Mouse (Mus musculus) heart, adult 9 months (tissue): ENCODE data around the gene Bcl2l11.
"Not testable (repeated sequence)": the region's sequence is repeated elsewhere in the genome, so short reads cannot be mapped to it uniquely, and the experiment has no call there.

ENCODE experiments used
- DNase-seq, 2 experiments: peaks; one replicate each; pipeline ENCODE4 v3.0.0; 2022; ENCODE audit warnings: low spot score in 2 of 2

The Bcl2l11 gene

DNA sequence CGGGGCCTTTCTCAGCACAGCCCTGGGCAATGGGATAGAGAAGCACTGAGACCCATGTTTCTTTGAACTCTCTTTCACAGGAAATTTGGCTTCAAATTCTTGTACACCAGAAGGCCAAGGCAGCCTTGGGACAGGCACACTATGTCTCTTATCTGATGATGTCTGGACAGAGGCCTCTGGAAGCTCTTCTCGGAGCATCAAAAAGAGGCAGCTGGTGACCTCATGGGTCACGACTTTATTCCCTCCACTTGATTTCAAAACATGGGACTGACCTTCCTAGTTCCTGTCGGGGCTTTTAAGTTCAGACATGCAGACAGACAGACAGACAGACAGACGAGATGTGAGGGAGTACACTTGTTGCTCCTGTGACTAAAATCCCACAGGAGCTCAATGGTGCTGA lies 48.3 kb downstream of the Bcl2l11 start:
- DNase-seq: no peak

- no peak for DNase-seq
Observed at GRCm38 (mm10) chr2:128174604-128175342, 48.9 kb downstream of the Bcl2l11 start.

DNA sequence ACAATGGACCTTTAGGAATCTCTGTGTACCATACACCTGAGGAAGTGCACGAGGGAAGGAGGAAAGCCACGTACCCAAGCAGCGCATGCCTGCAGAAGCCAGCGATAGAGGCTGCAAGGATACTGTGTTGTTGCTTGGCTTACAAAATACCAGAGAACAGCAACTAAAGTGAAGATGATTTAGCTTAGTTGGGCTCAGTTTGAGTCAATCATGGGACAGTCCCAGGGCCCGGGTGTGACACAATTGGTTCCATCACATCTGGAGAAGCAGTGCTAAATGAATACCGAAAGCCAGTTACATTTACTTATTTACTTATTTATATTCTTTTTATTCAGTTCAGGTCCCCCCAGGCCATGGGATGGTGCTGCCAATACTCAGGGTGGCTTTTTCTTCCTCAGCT lies 49.8 kb downstream of the Bcl2l11 start:
- DNase-seq: no peak

DNA sequence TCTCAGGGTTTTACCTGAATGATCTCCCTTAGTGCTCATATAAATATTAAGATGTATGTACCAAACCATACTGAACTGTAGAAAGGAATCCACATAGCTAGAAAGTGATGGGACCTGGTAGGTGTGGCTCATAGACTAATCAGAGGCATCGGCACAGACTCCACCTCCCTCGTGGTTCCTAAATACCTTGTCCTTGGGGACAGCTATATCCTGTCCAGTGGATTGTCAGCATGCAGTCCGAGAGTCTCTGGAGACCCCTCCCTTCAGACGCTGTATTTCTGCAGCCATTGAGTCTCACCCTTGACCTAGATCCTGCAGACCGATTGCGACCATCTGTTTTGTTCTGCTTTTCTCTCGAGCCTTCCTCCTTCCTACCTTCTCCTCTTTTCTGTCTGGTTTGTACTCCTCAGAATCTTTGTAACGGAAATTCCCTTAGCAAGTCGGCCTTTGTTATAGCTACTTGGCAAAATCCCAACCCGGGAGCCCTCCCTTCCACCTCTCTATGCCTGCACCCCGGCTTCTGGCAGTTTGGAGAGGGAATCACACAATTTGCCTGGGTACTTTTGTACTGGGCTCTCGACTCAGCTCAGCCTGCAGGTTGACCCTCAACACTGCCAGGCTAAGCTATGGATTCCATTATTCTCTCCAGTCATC lies 50.7 kb downstream of the Bcl2l11 start:
- peak; percentile 30 to 47 for DNase-seq

- peak in 1 of 2 experiments; percentile 29 for DNase-seq
Observed at GRCm38 (mm10) chr2:128177241-128177661, 51.4 kb downstream of the Bcl2l11 start.

GRCm38 (mm10) chr2:128179126-128179807 lies 53.4 kb downstream of the Bcl2l11 start:
- DNase-seq: no peak

DNA sequence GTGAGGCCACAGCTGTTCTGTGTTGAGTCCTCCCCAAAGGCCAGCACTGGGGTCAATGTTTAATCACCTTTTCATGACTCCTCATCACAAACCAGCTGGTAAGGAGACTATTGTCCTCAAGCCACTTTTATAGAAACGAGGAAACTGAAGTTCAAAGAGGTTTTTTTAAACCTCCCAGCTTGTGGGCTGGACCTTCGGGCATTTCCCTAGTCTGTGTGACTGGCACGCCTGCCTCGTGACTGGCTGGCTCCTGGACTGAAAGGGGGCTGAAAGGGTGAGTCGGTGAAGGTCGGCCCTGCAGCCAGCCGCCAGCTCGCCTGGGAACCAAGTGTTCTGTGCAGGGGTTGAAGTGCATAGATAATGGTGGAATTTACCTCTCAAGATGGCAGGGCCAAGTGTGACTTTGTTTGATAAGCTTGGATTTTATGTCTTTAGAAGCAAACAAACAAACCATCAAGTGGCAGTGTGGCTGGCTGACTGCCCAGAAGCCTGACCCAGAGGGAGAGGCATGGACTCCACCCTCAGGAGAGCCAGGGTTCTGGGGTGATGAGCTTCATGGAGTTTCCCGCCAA lies 54.1 kb downstream of the Bcl2l11 start:
- DNase-seq: peak; percentile 79 to 80

DNA sequence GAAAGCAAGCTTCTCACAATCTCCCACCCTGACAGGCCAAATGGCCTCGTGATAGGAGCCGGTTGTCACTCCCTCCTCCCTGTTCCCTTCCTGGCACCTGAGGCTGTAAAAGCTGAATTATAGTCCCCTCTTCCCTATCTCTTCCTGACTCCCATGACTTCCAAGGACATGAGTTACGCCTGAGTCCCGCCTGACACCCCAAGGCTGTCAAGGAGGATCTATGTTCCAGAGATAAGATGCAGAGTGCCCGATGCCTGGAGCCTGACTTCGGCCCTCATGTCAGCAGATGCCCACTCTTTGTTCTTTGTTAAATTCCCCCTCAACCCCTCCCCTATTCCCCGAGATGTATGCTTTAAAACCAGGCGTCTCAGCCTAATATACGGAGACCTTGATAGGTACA lies 56.3 kb downstream of the Bcl2l11 start:
- not testable (repeated sequence) for DNase-seq

GRCm38 (mm10) chr2:128182751-128183150 lies 56.9 kb downstream of the Bcl2l11 start:
- no peak for DNase-seq

- no peak for DNase-seq
Observed at GRCm38 (mm10) chr2:128183762-128184161, 57.9 kb downstream of the Bcl2l11 start.

DNA sequence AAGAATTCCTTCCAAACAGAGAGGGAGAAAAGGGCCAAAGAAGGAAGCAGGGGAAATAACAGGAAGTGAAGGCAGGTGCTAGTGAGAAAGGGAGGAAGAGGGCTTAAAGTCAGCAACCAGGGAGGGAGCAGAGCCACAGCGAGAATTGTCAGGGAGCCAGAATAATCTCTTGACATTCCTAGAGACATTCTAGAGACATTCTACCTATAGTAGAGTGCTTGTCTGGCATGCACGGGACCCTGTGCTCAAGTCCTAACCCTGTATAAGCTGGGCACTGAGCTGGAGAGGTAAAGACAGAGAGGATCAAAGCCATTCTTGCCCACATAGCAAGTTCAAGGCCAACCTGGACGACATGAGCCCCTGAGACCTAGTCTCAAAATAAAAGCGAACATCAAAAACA lies 60.1 kb downstream of the Bcl2l11 start:
- no peak for DNase-seq

- peak; percentile 83 to 84 for DNase-seq
Observed at GRCm38 (mm10) chr2:128187277-128187676, 61.4 kb downstream of the Bcl2l11 start.

DNA sequence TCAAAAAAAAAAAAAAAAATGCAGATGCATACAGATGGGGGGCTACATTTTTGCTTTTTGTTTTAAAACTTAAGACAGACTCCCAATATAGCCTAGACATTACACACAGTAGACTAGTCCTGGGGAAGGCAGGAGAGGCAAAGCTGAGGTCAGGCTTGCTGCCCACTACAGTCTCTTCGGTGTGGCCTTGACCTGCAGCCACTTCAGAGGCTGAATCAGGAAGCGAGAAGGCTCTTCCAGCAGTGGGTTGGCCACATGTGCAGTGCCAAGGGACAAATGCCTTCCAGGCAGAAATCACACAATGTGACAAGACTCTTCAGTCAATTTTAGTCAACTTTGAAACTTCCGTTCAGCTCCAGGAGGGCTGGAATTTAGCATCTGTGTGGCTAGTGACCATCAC lies 62.6 kb downstream of the Bcl2l11 start:
- no peak for DNase-seq

GRCm38 (mm10) chr2:128189691-128190090 lies 63.9 kb downstream of the Bcl2l11 start:
- no peak for DNase-seq

GRCm38 (mm10) chr2:128190196-128190595 lies 64.4 kb downstream of the Bcl2l11 start:
- DNase-seq: no peak

GRCm38 (mm10) chr2:128193411-128193810 lies 67.6 kb downstream of the Bcl2l11 start:
- no peak for DNase-seq

DNA sequence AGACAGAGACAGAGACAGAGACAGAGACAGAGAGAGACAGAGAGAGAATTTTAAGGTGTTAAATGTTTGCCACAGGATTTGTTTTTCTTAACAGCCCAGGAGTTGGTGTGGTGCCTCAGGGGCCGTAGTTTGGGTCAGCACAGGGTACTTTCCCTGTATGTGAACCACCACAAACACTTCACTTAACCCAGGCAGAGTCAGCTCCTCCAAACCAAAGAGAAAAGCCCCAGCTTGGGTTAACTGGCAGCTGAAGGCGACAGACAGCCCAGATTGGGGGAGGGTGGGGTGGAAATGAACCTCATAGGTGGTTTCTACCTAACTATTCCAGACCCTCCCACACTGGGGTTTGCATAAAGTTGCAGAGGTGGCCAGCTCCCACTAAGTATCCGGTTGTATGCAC lies 71.5 kb downstream of the Bcl2l11 start:
- no peak for DNase-seq

GRCm38 (mm10) chr2:128203147-128203546 lies 77.3 kb downstream of the Bcl2l11 start:
- no peak for DNase-seq

- DNase-seq: no peak
Observed at GRCm38 (mm10) chr2:128203749-128204405, 78.0 kb downstream of the Bcl2l11 start.

- DNase-seq: no peak
Observed at GRCm38 (mm10) chr2:128208541-128208940, 82.7 kb downstream of the Bcl2l11 start.

GRCm38 (mm10) chr2:128209841-128210329 lies 84.0 kb downstream of the Bcl2l11 start:
- DNase-seq: no peak

GRCm38 (mm10) chr2:128210376-128210775 lies 84.5 kb downstream of the Bcl2l11 start:
- no peak for DNase-seq
